Mouse (Mus musculus): ENCODE measurements at regions not wholly inside any gene's neighbourhood (a gene's known extent, or its start where the extent isn't known, plus 50 kb on each side); places are given as distances from the start of the nearest gene placed in this dataset.
"Not testable (repeated sequence)": the region's sequence is repeated elsewhere in the genome, so short reads cannot be mapped to it uniquely, and the experiment has no call there.

- Histone ChIP-seq H3K4me1 (ENCODE audit: control insufficient read depth, insufficient read depth, low read length) (no peaks in the 10 kb centered on the region), H3K27ac (replicated peaks; ENCODE audit: low read depth, low read length) (no peak overlapping the region), H3K9ac (ENCODE audit: low read depth, low read length) (no peak overlapping the region), H3K27me3 (replicated peaks; ENCODE audit: control insufficient read depth, insufficient read depth, low read length) (no peaks in the 10 kb centered on the region), H3K4me2 (ENCODE audit: low read depth, low read length) (no peak overlapping the region), H3K4me3 (ENCODE audit: low read depth, low read length) (no peak overlapping the region), H3K36me3 (ENCODE audit: control insufficient read depth, insufficient read depth, low read length) (no peaks in the 10 kb centered on the region), H3K9me3 (ENCODE audit: control insufficient read depth, low read length) (no peaks in the 10 kb centered on the region)
- WGBS = 70% methylated on average over 3 of the region's 3 CpGs
- DNase-seq (ENCODE audit: low spot score) (no peak), ATAC-seq (ENCODE audit: low read depth) (no peak)
These were observed 455.6 kb downstream of the Ets1 start for GRCm38 (mm10) chr9:33091664-33092063.

- Histone ChIP-seq H3K4me3 (ENCODE audit: low read depth, low read length) (no peak overlapping the region), H3K36me3 (ENCODE audit: control insufficient read depth, insufficient read depth, low read length) (no peaks in the 10 kb centered on the region), H3K9me3 (ENCODE audit: control insufficient read depth, low read length) (no peaks in the 10 kb centered on the region), H3K4me2 (ENCODE audit: low read depth, low read length) (no peak overlapping the region), H3K4me1 (ENCODE audit: control insufficient read depth, insufficient read depth, low read length) (no peaks in the 10 kb centered on the region), H3K27ac (replicated peaks; ENCODE audit: low read depth, low read length) (no peak overlapping the region), H3K27me3 (replicated peaks; ENCODE audit: control insufficient read depth, insufficient read depth, low read length) (no peaks in the 10 kb centered on the region), H3K9ac (ENCODE audit: low read depth, low read length) (no peak overlapping the region)
- 0% methylated on average over 3 of the region's 3 CpGs for WGBS
- ATAC-seq (ENCODE audit: low read depth) = no peak
- DNase-seq (ENCODE audit: low spot score) = peak; percentile 64
These were observed 459.6 kb downstream of the Ets1 start for GRCm38 (mm10) chr9:33095654-33096053.

GRCm38 (mm10) chr9:33101206-33101605 is 465.2 kb downstream of the Ets1 start:
- no peaks in the 10 kb centered on the region for H3K36me3 ChIP-seq (ENCODE audit: control insufficient read depth, insufficient read depth, low read length)
- no peaks in the 10 kb centered on the region for H3K27me3 ChIP-seq (replicated peaks; ENCODE audit: control insufficient read depth, insufficient read depth, low read length)
- no peak overlapping the region for H3K4me3 ChIP-seq (ENCODE audit: low read depth, low read length)
- no peak overlapping the region for H3K27ac ChIP-seq (replicated peaks; ENCODE audit: low read depth, low read length)
- no peak for ATAC-seq (ENCODE audit: low read depth)
- H3K4me1 ChIP-seq (ENCODE audit: control insufficient read depth, insufficient read depth, low read length) = peaks cover 3% of the 10 kb centered on the region; the same call in 1 of the 2 replicates
- H3K9ac ChIP-seq (ENCODE audit: low read depth, low read length) = no peak overlapping the region
- no peak overlapping the region for H3K4me2 ChIP-seq (ENCODE audit: low read depth, low read length)
- H3K9me3 ChIP-seq (ENCODE audit: control insufficient read depth, low read length) = no peaks in the 10 kb centered on the region
- DNase-seq (ENCODE audit: low spot score) = no peak
- 77% methylated on average over 3 of the region's 3 CpGs for WGBS

GRCm38 (mm10) chr9:33104623-33105074 is 468.6 kb downstream of the Ets1 start:
- DNase-seq (ENCODE audit: low spot score) (no peak), ATAC-seq (ENCODE audit: low read depth) (no peak)
- WGBS = 17% methylated on average over 3 of the region's 3 CpGs
- Histone ChIP-seq H3K9me3 (ENCODE audit: control insufficient read depth, low read length) (no peaks in the 10 kb centered on the region), H3K27ac (replicated peaks; ENCODE audit: low read depth, low read length) (no peak overlapping the region), H3K27me3 (replicated peaks; ENCODE audit: control insufficient read depth, insufficient read depth, low read length) (no peaks in the 10 kb centered on the region), H3K9ac (ENCODE audit: low read depth, low read length) (no peak overlapping the region), H3K4me1 (ENCODE audit: control insufficient read depth, insufficient read depth, low read length) (peaks cover 3% of the 10 kb centered on the region; the same call in 1 of the 2 replicates), H3K4me3 (ENCODE audit: low read depth, low read length) (no peak overlapping the region), H3K4me2 (ENCODE audit: low read depth, low read length) (no peak overlapping the region), H3K36me3 (ENCODE audit: control insufficient read depth, insufficient read depth, low read length) (no peaks in the 10 kb centered on the region)

- Histone ChIP-seq H3K4me2 (ENCODE audit: low read depth, low read length) (no peak overlapping the region), H3K4me3 (ENCODE audit: low read depth, low read length) (no peak overlapping the region), H3K9ac (ENCODE audit: low read depth, low read length) (no peak overlapping the region), H3K27ac (replicated peaks; ENCODE audit: low read depth, low read length) (no peak overlapping the region), H3K4me1 (ENCODE audit: control insufficient read depth, insufficient read depth, low read length) (no peaks in the 10 kb centered on the region), H3K9me3 (ENCODE audit: control insufficient read depth, low read length) (no peaks in the 10 kb centered on the region), H3K27me3 (replicated peaks; ENCODE audit: control insufficient read depth, insufficient read depth, low read length) (no peaks in the 10 kb centered on the region), H3K36me3 (ENCODE audit: control insufficient read depth, insufficient read depth, low read length) (no peaks in the 10 kb centered on the region)
- DNase-seq (ENCODE audit: low spot score) (no peak), ATAC-seq (ENCODE audit: low read depth) (no peak)
- 90% methylated on average over 1 of the region's 1 CpGs for whole genome bisulfite sequencing
These were observed 487.8 kb downstream of the Ets1 start for GRCm38 (mm10) chr9:33123841-33124240.

GRCm38 (mm10) chr9:33152186-33152585 is 516.2 kb downstream of the Ets1 start:
- Histone ChIP-seq H3K4me2 (ENCODE audit: low read depth, low read length) (no peak overlapping the region), H3K9me3 (ENCODE audit: control insufficient read depth, low read length) (no peaks in the 10 kb centered on the region), H3K36me3 (ENCODE audit: control insufficient read depth, insufficient read depth, low read length) (no peaks in the 10 kb centered on the region), H3K4me3 (ENCODE audit: low read depth, low read length) (no peak overlapping the region), H3K9ac (ENCODE audit: low read depth, low read length) (no peak overlapping the region), H3K4me1 (ENCODE audit: control insufficient read depth, insufficient read depth, low read length) (no peaks in the 10 kb centered on the region), H3K27me3 (replicated peaks; ENCODE audit: control insufficient read depth, insufficient read depth, low read length) (no peaks in the 10 kb centered on the region), H3K27ac (replicated peaks; ENCODE audit: low read depth, low read length) (no peak overlapping the region)
- peak; percentile 31 for DNase-seq (ENCODE audit: low spot score)
- ATAC-seq (ENCODE audit: low read depth) = no peak
- WGBS = 24% methylated on average over 1 of the region's 1 CpGs

- Histone ChIP-seq H3K36me3 (ENCODE audit: control insufficient read depth, insufficient read depth, low read length) (no peaks in the 10 kb centered on the region), H3K4me2 (ENCODE audit: low read depth, low read length) (no peak overlapping the region), H3K9me3 (ENCODE audit: control insufficient read depth, low read length) (no peaks in the 10 kb centered on the region), H3K9ac (ENCODE audit: low read depth, low read length) (no peak overlapping the region), H3K4me1 (ENCODE audit: control insufficient read depth, insufficient read depth, low read length) (no peaks in the 10 kb centered on the region), H3K27ac (replicated peaks; ENCODE audit: low read depth, low read length) (no peak overlapping the region), H3K27me3 (replicated peaks; ENCODE audit: control insufficient read depth, insufficient read depth, low read length) (no peaks in the 10 kb centered on the region), H3K4me3 (ENCODE audit: low read depth, low read length) (no peak overlapping the region)
- ATAC-seq (ENCODE audit: low read depth) (no peak), DNase-seq (ENCODE audit: low spot score) (no peak)
- 68% methylated on average over 6 of the region's 6 CpGs for WGBS
These were observed 532.1 kb downstream of the Ets1 start for GRCm38 (mm10) chr9:33168159-33168558.

- 91% methylated on average over 1 of the region's 1 CpGs for WGBS
These were observed 533.1 kb downstream of the Ets1 start for GRCm38 (mm10) chr9:33169093-33169492.

GRCm38 (mm10) chr9:33180066-33180465 is 544.0 kb downstream of the Ets1 start:
- no peaks in the 10 kb centered on the region for H3K27me3 ChIP-seq (replicated peaks; ENCODE audit: control insufficient read depth, insufficient read depth, low read length)
- H3K4me1 ChIP-seq (ENCODE audit: control insufficient read depth, insufficient read depth, low read length) = no peaks in the 10 kb centered on the region
- no peak for DNase-seq (ENCODE audit: low spot score)
- no peak overlapping the region for H3K27ac ChIP-seq (replicated peaks; ENCODE audit: low read depth, low read length)
- no peaks in the 10 kb centered on the region for H3K36me3 ChIP-seq (ENCODE audit: control insufficient read depth, insufficient read depth, low read length)
- ATAC-seq (ENCODE audit: low read depth) = no peak
- no peak overlapping the region for H3K9ac ChIP-seq (ENCODE audit: low read depth, low read length)
- no peaks in the 10 kb centered on the region for H3K9me3 ChIP-seq (ENCODE audit: control insufficient read depth, low read length)
- H3K4me3 ChIP-seq (ENCODE audit: low read depth, low read length) = no peak overlapping the region
- H3K4me2 ChIP-seq (ENCODE audit: low read depth, low read length) = no peak overlapping the region

More at GRCm38 (mm10) chr9:33169093-33169492, 533.1 kb downstream of the Ets1 start:
- not testable (repeated sequence) for H3K9me3 ChIP-seq (ENCODE audit: control insufficient read depth, low read length); H3K27ac ChIP-seq (replicated peaks; ENCODE audit: low read depth, low read length); ATAC-seq (ENCODE audit: low read depth); H3K4me1 ChIP-seq (ENCODE audit: control insufficient read depth, insufficient read depth, low read length); H3K9ac ChIP-seq (ENCODE audit: low read depth, low read length); H3K4me2 ChIP-seq (ENCODE audit: low read depth, low read length); H3K27me3 ChIP-seq (replicated peaks; ENCODE audit: control insufficient read depth, insufficient read depth, low read length); H3K4me3 ChIP-seq (ENCODE audit: low read depth, low read length); H3K36me3 ChIP-seq (ENCODE audit: control insufficient read depth, insufficient read depth, low read length); DNase-seq (ENCODE audit: low spot score)

Data from embryonic facial prominence, embryonic 14.5 days (tissue).